Mouse (Mus musculus): ENCODE results near the gene Acsm3. TPM values are rescaled to one million over a fixed set of nuclear protein-coding genes. Genes with fewer than 3 reads are reported as not detected.

The Acsm3 gene
- polyA plus RNA-seq, 1 experiment from 2014 or later, result 0.08 TPM

DNA sequence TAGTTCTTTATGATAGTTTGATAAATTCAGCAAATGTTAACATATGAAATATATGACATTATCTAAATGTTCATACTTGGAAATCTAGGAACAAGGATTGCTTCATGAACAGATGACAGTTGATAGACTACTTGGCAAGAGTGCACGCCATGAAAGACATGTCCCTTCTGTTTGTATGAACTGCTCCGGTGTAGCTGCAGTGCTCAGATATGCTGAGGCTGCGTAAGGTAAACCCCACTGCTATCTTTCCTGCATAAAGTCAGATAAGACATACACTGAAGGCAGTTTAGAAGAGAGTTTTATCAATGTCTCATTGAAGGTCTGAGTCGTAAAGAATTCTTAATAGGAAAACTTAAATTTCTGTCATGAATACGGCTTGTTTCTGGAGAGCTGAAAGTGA is 24.2 kb downstream of the Acsm3 start:
- H3K4me2 ChIP-seq (ENCODE audit: low read depth), result no peak overlapping the region
- 96% methylated on average over 5 of the region's 5 CpGs for WGBS
- H3K9me3 ChIP-seq (ENCODE audit: control insufficient read depth, low read length), result no peaks in the 10 kb centered on the region
- no peak overlapping the region for H3K9ac ChIP-seq (ENCODE audit: low read length)
- H3K27ac ChIP-seq (ENCODE audit: low read depth, low read length), result no peak overlapping the region
- H3K4me1 ChIP-seq (ENCODE audit: control insufficient read depth, insufficient read depth, low read length), result no peaks in the 10 kb centered on the region
- peaks cover 8% of the 10 kb centered on the region for H3K36me3 ChIP-seq (ENCODE audit: control insufficient read depth, insufficient read depth, low read length)
- H3K4me3 ChIP-seq (ENCODE audit: low read depth, low read length), result no peak overlapping the region
- no peaks in the 10 kb centered on the region for H3K27me3 ChIP-seq (ENCODE audit: control insufficient read depth, insufficient read depth, low read length)
- no peak for DNase-seq (ENCODE audit: low spot score)
- ATAC-seq (ENCODE audit: insufficient read depth, low FRiP score, low TSS enrichment), result no peak

DNA sequence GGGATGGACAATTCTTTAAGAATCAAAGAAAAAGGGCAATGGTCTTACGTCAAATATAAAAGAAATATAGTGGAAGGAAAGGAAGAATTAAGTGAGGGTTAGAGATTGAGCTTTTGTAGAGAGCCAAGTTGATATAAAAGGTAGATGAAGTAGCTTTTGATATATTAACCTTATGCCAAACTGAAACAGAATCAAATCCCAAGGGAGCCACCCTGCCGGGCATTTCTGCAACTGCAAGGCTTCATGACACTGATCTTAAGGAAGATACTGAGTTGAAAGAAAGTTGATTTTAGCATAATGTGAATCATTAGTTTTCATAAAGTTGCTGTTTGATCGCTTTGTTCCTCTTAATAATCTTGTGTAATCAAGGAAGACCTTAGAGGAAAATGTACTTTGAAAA is 28.3 kb downstream of the Acsm3 start:
- Histone ChIP-seq H3K4me2 (ENCODE audit: low read depth) (no peak overlapping the region), H3K9ac (ENCODE audit: low read length) (no peak overlapping the region), H3K9me3 (ENCODE audit: control insufficient read depth, low read length) (no peaks in the 10 kb centered on the region), H3K4me1 (ENCODE audit: control insufficient read depth, insufficient read depth, low read length) (no peaks in the 10 kb centered on the region; the same call in 1 of the 2 replicates), H3K27me3 (ENCODE audit: control insufficient read depth, insufficient read depth, low read length) (no peaks in the 10 kb centered on the region), H3K4me3 (ENCODE audit: low read depth, low read length) (no peak overlapping the region), H3K36me3 (ENCODE audit: control insufficient read depth, insufficient read depth, low read length) (peaks cover 8% of the 10 kb centered on the region), H3K27ac (ENCODE audit: low read depth, low read length) (no peak overlapping the region)
- 88% methylated on average over 3 of the region's 3 CpGs for WGBS
- no peak for DNase-seq (ENCODE audit: low spot score)
- no peak for ATAC-seq (ENCODE audit: insufficient read depth, low FRiP score, low TSS enrichment)

DNA sequence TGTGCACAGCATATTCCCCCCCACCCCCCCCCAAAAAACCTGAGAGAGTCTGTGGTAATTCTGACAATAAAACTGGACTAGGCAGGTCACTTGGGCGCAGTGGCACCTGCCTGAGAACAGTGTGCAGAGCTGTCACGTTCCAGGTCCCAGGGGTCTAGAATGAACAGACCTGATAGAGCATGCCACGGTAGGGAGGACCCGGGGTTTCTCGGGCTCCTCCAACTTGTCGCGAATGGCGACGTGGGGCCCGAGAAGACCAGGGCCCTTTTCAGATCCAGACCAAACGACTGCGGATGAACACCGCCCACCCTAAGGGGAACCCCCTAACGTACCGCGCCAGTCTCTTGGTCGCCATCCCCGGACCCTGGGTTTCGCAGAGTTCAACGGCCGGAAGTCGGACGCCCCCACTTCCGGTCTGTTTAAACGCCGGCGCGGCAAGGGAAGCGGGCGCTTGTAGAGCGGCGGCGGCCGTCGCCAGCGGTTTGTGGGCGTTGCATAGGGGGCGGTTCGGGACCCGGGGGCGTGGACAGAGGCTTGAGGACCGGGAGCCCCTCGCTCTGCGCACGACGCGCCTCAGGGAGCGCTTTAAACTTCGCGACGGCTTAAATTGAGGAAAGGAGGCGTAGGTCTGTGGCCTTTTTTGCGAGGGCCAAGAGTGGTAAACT is 33.0 kb downstream of the Acsm3 start, which contains the start of the genes Rexo5 and Eri2:
Gene Rexo5, plus strand, starts transcription at position 421 of the 665 bp plus-strand sequence.
Gene Eri2, minus strand, starts transcription at position 473 of the 665 bp plus-strand sequence.
- peak; percentile 94 for DNase-seq (ENCODE audit: low spot score)
- ATAC-seq (ENCODE audit: insufficient read depth, low FRiP score, low TSS enrichment), result peak; percentile 99
- Histone ChIP-seq H3K9ac (ENCODE audit: low read length) (peak within 1 kb of the TSS; percentile 78), H3K36me3 (ENCODE audit: control insufficient read depth, insufficient read depth, low read length) (peaks cover 5% of the 10 kb centered on the region; the same call in 1 of the 2 replicates), H3K9me3 (ENCODE audit: control insufficient read depth, low read length) (no peaks in the 10 kb centered on the region), H3K27ac (ENCODE audit: low read depth, low read length) (peak within 1 kb of the TSS; percentile 46), H3K4me2 (ENCODE audit: low read depth) (peak within 1 kb of the TSS; percentile 73), H3K4me3 (ENCODE audit: low read depth, low read length) (peak within 1 kb of the TSS; percentile 61), H3K27me3 (ENCODE audit: control insufficient read depth, insufficient read depth, low read length) (no peaks in the 10 kb centered on the region), H3K4me1 (ENCODE audit: control insufficient read depth, insufficient read depth, low read length) (no peaks in the 10 kb centered on the region; the same call in 1 of the 2 replicates)
- under 1% methylated on average over 52 of the region's 53 CpGs for WGBS

DNA sequence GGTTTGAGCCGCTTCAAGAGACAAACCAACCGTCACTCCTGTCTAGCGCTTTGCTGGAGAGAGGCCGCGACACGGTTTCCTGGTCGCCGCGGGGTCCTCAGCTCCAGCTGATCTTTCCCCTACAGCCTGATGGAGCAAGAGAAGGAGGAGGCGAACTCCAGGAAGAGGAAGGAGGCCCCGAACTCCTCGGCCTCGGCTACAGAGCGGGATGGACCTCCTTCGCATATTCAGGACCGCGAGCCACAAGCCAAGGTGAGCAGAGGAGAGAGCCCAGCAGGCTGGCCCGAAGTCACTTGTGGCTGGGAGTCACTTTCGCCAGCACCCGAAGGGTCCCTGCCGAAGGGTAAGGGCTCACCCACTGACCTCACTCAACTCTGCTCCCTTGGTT is 33.5 kb downstream of the Acsm3 start:
- ATAC-seq (ENCODE audit: insufficient read depth, low FRiP score, low TSS enrichment), result peak; percentile 80
- no peaks in the 10 kb centered on the region; the same call in 1 of the 2 replicates for H3K4me1 ChIP-seq (ENCODE audit: control insufficient read depth, insufficient read depth, low read length)
- peak overlapping the region; percentile 46 for H3K27ac ChIP-seq (ENCODE audit: low read depth, low read length)
- no peaks in the 10 kb centered on the region for H3K9me3 ChIP-seq (ENCODE audit: control insufficient read depth, low read length)
- DNase-seq (ENCODE audit: low spot score), result no peak
- H3K27me3 ChIP-seq (ENCODE audit: control insufficient read depth, insufficient read depth, low read length), result no peaks in the 10 kb centered on the region
- H3K36me3 ChIP-seq (ENCODE audit: control insufficient read depth, insufficient read depth, low read length), result peaks cover 5% of the 10 kb centered on the region; the same call in 1 of the 2 replicates
- peak overlapping the region; percentile 78 for H3K9ac ChIP-seq (ENCODE audit: low read length)
- H3K4me3 ChIP-seq (ENCODE audit: low read depth, low read length), result peak overlapping the region; percentile 61
- peak overlapping the region; percentile 73 for H3K4me2 ChIP-seq (ENCODE audit: low read depth)
- 0% methylated on average over 20 of the region's 21 CpGs for WGBS

DNA sequence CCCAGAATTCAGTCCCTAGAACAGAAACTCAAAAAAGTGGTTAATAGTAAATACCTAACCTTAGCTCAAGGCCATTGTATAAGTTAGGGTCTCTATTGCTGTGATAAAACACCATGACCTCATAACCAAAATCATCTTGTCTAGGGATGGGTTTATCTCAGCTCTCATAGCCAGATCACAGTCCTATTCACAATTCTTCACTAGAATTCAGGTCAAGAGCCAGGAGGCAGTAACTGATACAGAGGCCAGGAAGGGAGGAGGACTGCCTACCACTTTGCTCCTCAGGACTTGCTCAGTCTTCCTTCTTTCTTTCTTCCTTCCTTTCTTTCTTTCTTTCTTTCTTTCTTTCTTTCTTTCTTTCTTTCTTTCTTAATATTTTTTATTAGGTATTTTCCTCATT is 34.6 kb downstream of the Acsm3 start:
- DNase-seq (ENCODE audit: low spot score), result no peak
- Histone ChIP-seq H3K27me3 (ENCODE audit: control insufficient read depth, insufficient read depth, low read length) (no peaks in the 10 kb centered on the region), H3K4me1 (ENCODE audit: control insufficient read depth, insufficient read depth, low read length) (no peaks in the 10 kb centered on the region; the same call in 1 of the 2 replicates), H3K9me3 (ENCODE audit: control insufficient read depth, low read length) (no peaks in the 10 kb centered on the region), H3K4me3 (ENCODE audit: low read depth, low read length) (0 out of 2 replicates have a peak overlapping the region, but pooled peaks have one; percentile 6), H3K36me3 (ENCODE audit: control insufficient read depth, insufficient read depth, low read length) (0 out of 2 replicates have a peak, but pooled peaks cover 2% of the 10 kb centered on the region), H3K27ac (ENCODE audit: low read depth, low read length) (no peak overlapping the region), H3K4me2 (ENCODE audit: low read depth) (peak overlapping the region; percentile 39), H3K9ac (ENCODE audit: low read length) (no peak overlapping the region)
- ATAC-seq (ENCODE audit: insufficient read depth, low FRiP score, low TSS enrichment), result no peak

DNA sequence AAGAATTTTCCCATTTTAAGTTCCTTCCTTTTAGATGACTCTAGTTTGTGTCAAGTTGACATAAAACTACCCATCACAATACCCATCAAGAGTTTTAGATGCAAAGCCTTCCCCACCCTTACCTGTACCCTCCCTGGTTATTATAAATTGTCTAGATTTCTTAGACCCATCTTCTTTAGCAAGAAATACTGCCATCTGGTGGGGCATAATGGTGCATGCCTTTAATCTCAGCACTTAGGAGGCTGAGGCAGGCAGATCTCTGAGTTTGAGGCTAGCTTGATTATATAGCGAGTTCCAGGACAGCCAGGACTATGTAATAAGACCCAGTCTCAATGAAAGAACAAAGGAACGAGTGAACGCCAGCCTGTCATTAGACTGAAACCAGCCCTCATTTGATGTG is 39.8 kb downstream of the Acsm3 start:
- no peak overlapping the region for H3K4me3 ChIP-seq (ENCODE audit: low read depth, low read length)
- H3K9me3 ChIP-seq (ENCODE audit: control insufficient read depth, low read length), result no peaks in the 10 kb centered on the region
- DNase-seq (ENCODE audit: low spot score), result no peak
- no peaks in the 10 kb centered on the region for H3K36me3 ChIP-seq (ENCODE audit: control insufficient read depth, insufficient read depth, low read length)
- H3K4me1 ChIP-seq (ENCODE audit: control insufficient read depth, insufficient read depth, low read length), result no peaks in the 10 kb centered on the region
- H3K9ac ChIP-seq (ENCODE audit: low read length), result no peak overlapping the region
- H3K27ac ChIP-seq (ENCODE audit: low read depth, low read length), result no peak overlapping the region
- no peak for ATAC-seq (ENCODE audit: insufficient read depth, low FRiP score, low TSS enrichment)
- H3K4me2 ChIP-seq (ENCODE audit: low read depth), result no peak overlapping the region
- H3K27me3 ChIP-seq (ENCODE audit: control insufficient read depth, insufficient read depth, low read length), result no peaks in the 10 kb centered on the region
- 97% methylated on average over 3 of the region's 3 CpGs for WGBS

DNA sequence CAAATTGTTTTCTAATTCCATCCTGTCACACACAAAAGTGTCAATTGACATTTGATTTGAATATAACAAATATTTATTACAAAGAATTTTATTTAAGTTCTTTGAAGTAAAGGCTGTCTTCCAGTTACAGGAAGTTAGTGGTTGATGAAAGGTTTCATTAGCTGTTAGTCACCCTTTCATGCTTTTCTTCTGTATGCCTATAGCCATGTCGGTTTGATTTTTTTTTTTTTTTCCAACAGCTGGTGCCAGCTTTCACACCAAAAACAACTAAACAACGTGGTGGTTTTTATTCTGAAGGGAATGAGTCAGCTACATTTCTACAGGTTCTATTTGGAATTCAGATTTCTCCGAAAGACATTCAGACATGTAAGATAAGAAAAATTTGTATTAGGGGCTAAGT is 40.3 kb downstream of the Acsm3 start:
- Histone ChIP-seq H3K4me1 (ENCODE audit: control insufficient read depth, insufficient read depth, low read length) (no peaks in the 10 kb centered on the region), H3K9me3 (ENCODE audit: control insufficient read depth, low read length) (no peaks in the 10 kb centered on the region), H3K4me2 (ENCODE audit: low read depth) (no peak overlapping the region), H3K27me3 (ENCODE audit: control insufficient read depth, insufficient read depth, low read length) (no peaks in the 10 kb centered on the region), H3K9ac (ENCODE audit: low read length) (no peak overlapping the region), H3K36me3 (ENCODE audit: control insufficient read depth, insufficient read depth, low read length) (no peaks in the 10 kb centered on the region), H3K27ac (ENCODE audit: low read depth, low read length) (no peak overlapping the region), H3K4me3 (ENCODE audit: low read depth, low read length) (no peak overlapping the region)
- ATAC-seq (ENCODE audit: insufficient read depth, low FRiP score, low TSS enrichment) (no peak), DNase-seq (ENCODE audit: low spot score) (no peak)
- WGBS, result 92% methylated on average over 3 of the region's 3 CpGs

DNA sequence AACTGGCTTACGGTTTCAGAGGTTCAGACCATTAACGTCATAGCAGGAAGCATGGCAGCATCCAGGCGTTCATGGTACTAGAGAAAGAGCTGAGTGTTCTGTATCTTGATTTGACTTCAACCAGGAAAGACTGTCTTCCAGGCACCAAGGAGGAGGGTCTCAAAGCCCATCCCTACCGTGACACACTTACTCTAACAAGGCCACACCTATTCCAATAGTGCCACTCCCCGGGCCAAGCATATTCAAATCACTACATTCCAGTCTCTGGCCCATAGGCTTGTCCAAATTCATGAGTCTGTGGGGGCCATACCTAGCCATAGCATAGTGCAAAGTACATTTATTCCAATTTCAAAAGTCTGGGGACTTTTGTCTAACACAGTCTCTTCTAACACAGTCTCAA is 46.7 kb downstream of the Acsm3 start:
- 96% methylated on average over 5 of the region's 5 CpGs for WGBS
- Histone ChIP-seq H3K27me3 (ENCODE audit: control insufficient read depth, insufficient read depth, low read length) (no peaks in the 10 kb centered on the region), H3K9ac (ENCODE audit: low read length) (no peak overlapping the region), H3K27ac (ENCODE audit: low read depth, low read length) (no peak overlapping the region), H3K4me3 (ENCODE audit: low read depth, low read length) (no peak overlapping the region), H3K9me3 (ENCODE audit: control insufficient read depth, low read length) (no peaks in the 10 kb centered on the region), H3K4me1 (ENCODE audit: control insufficient read depth, insufficient read depth, low read length) (no peaks in the 10 kb centered on the region), H3K4me2 (ENCODE audit: low read depth) (no peak overlapping the region), H3K36me3 (ENCODE audit: control insufficient read depth, insufficient read depth, low read length) (0 out of 2 replicates have a peak, but pooled peaks cover 2% of the 10 kb centered on the region)
- DNase-seq (ENCODE audit: low spot score), result no peak
- ATAC-seq (ENCODE audit: insufficient read depth, low FRiP score, low TSS enrichment), result no peak

DNA sequence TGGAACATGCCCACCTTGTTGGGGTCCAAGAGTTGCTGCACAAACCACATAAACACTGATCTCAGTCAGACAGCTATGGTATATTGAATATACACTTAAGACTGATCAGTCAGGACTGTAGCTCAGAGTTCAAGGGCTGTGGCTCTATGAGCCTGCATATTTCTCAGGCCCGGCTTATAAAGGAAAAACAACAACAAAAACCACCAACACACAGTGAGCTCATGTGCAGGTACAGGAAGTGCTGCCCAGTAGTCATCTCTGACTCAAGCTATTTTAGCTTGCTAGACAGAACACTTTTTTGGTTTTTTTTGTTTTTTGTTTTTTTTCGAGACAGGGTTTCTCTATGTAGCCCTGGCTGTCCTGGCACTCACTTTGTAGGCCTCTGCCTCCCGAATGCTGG is 48.0 kb downstream of the Acsm3 start:
- no peaks in the 10 kb centered on the region for H3K27me3 ChIP-seq (ENCODE audit: control insufficient read depth, insufficient read depth, low read length)
- ATAC-seq (ENCODE audit: insufficient read depth, low FRiP score, low TSS enrichment) (no peak), DNase-seq (ENCODE audit: low spot score) (no peak)
- H3K27ac ChIP-seq (ENCODE audit: low read depth, low read length), result no peak overlapping the region
- H3K4me2 ChIP-seq (ENCODE audit: low read depth), result no peak overlapping the region
- H3K9ac ChIP-seq (ENCODE audit: low read length), result no peak overlapping the region
- 96% methylated on average over 3 of the region's 3 CpGs for WGBS
- no peaks in the 10 kb centered on the region for H3K9me3 ChIP-seq (ENCODE audit: control insufficient read depth, low read length)
- H3K4me3 ChIP-seq (ENCODE audit: low read depth, low read length), result no peak overlapping the region
- H3K36me3 ChIP-seq (ENCODE audit: control insufficient read depth, insufficient read depth, low read length), result 0 out of 2 replicates have a peak, but pooled peaks cover 2% of the 10 kb centered on the region
- H3K4me1 ChIP-seq (ENCODE audit: control insufficient read depth, insufficient read depth, low read length), result no peaks in the 10 kb centered on the region
